Mouse (Mus musculus) thymus, adult 2 months (tissue): ENCODE measurements around the gene 4930503B20Rik.

Experiments
- CTCF ChIP-seq: fragments of 200-500 bp; IDR thresholded peaks from 2 replicates; pipeline ENCODE4 v1.5.1; 2012; ENCODE audit warnings: mild to moderate bottlenecking, control low read depth, low read length, moderate library complexity, borderline replicate concordance; ENCODE audit not compliant: control insufficient read depth, poor library complexity, insufficient read depth; ENCODE audit errors: extremely low read depth
- POLR2A ChIP-seq: fragments of 200-500 bp; IDR thresholded peaks from 2 replicates; pipeline ENCODE4 v1.6.1; 2012; ENCODE audit warnings: mild to moderate bottlenecking, low read length, control low read depth, moderate library complexity; ENCODE audit not compliant: control insufficient read depth, poor library complexity, insufficient read depth; ENCODE audit errors: extremely low read depth

DNA sequence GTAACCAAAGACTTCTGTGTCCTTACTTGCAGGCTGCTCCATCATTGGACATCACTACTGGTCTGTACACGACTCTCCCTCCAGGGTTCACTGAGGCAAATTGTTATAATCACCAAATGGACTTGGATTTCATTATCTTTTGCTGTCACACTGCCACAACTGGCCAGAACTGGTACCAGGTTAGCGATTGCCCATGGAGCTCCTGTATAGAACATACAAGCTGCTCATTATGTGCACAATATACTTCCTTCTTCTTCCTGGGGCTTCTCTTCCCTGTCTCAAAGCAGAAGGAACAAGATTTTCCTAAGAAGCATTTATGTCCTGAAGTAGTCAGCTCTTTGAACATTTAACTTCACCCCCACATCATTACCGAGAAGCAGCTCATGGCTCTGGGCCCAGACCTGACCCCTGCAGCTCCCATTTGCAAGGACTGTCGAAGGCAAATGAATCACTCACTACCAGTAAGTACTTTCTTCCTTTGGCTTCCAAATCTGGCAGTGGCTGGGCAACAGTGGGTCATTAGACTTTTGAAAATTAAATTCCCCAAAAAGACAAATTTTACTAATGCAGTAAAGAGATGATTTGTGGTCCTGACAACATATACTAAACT is 9.2 kb downstream of the 4930503B20Rik start:
- TF ChIP-seq POLR2A: no peak
- TF ChIP-seq CTCF: no peak
